Mouse (Mus musculus): ENCODE measurements around the gene Cabp7. TPM values are rescaled to one million over a fixed set of nuclear protein-coding genes. Genes with fewer than 3 reads are reported as not detected.

The Cabp7 gene
- polyA plus RNA-seq, 1 experiment from 2014 or later = 0.12 TPM

- H3K27ac ChIP-seq (replicated peaks) = no peak overlapping the region
- TF ChIP-seq EP300 (optimal IDR thresholded peaks at IDR 0.05) (no peak), CTCF (IDR thresholded peaks at IDR 0.05; ENCODE audit: low read depth) (no peak)
- H3K9ac ChIP-seq (ENCODE audit: low read length) = no peak overlapping the region
- H3K9me3 ChIP-seq (ENCODE audit: control insufficient read depth, low read length) = no peaks in the 10 kb centered on the region
- 2% methylated on average over 12 of the region's 12 CpGs for WGBS
- H3K4me3 ChIP-seq (ENCODE audit: low read depth, low read length) = 0 out of 2 replicates have a peak overlapping the region, but pooled peaks have one; percentile 10
- H3K36me3 ChIP-seq (ENCODE audit: control insufficient read depth, insufficient read depth, low read length) = no peaks in the 10 kb centered on the region
- H3K4me1 ChIP-seq (replicated peaks; ENCODE audit: control insufficient read depth, insufficient read depth) = peaks cover 5% of the 10 kb centered on the region; the same call in 1 of the 2 replicates
- no peak for ATAC-seq (ENCODE audit: low FRiP score, low TSS enrichment)
- H3K27me3 ChIP-seq (ENCODE audit: control insufficient read depth, insufficient read depth, low read length) = peaks cover 29% of the 10 kb centered on the region; the same call in 1 of the 2 replicates
- no peak for DNase-seq (ENCODE audit: low spot score)
- peak overlapping the region; percentile 86 for H3K4me2 ChIP-seq (replicated peaks; ENCODE audit: low read depth)
These were observed 707 bp upstream of the Cabp7 start for GRCm38 (mm10) chr11:4747285-4747684.

GRCm38 (mm10) chr11:4745969-4746368 is 609 bp downstream of the Cabp7 start:
- no peak for ATAC-seq (ENCODE audit: low FRiP score, low TSS enrichment)

GRCm38 (mm10) chr11:4744691-4745090 is 1.9 kb downstream of the Cabp7 start:
- Histone ChIP-seq H3K36me3 (ENCODE audit: control insufficient read depth, insufficient read depth, low read length) (no peaks in the 10 kb centered on the region), H3K27me3 (ENCODE audit: control insufficient read depth, insufficient read depth, low read length) (peaks cover 29% of the 10 kb centered on the region; the same call in 1 of the 2 replicates), H3K4me1 (replicated peaks; ENCODE audit: control insufficient read depth, insufficient read depth) (peaks cover 5% of the 10 kb centered on the region; the same call in 1 of the 2 replicates), H3K27ac (replicated peaks) (no peak overlapping the region), H3K4me2 (replicated peaks; ENCODE audit: low read depth) (no peak overlapping the region), H3K9me3 (ENCODE audit: control insufficient read depth, low read length) (no peaks in the 10 kb centered on the region), H3K9ac (ENCODE audit: low read length) (no peak overlapping the region), H3K4me3 (ENCODE audit: low read depth, low read length) (no peak overlapping the region)
- 62% methylated on average over 6 of the region's 6 CpGs for WGBS
- DNase-seq (ENCODE audit: low spot score) = no peak
- TF ChIP-seq CTCF (IDR thresholded peaks at IDR 0.05; ENCODE audit: low read depth) (no peak), EP300 (optimal IDR thresholded peaks at IDR 0.05) (no peak)
- ATAC-seq (ENCODE audit: low FRiP score, low TSS enrichment) = no peak

More at GRCm38 (mm10) chr11:4745969-4746368, 609 bp downstream of the Cabp7 start:
- Histone ChIP-seq H3K9ac (ENCODE audit: low read length) (no peak overlapping the region), H3K36me3 (ENCODE audit: control insufficient read depth, insufficient read depth, low read length) (no peaks in the 10 kb centered on the region), H3K4me1 (replicated peaks; ENCODE audit: control insufficient read depth, insufficient read depth) (peaks cover 5% of the 10 kb centered on the region; the same call in 1 of the 2 replicates), H3K4me2 (replicated peaks; ENCODE audit: low read depth) (peak overlapping the region; percentile 86), H3K4me3 (ENCODE audit: low read depth, low read length) (peak overlapping the region; percentile 42), H3K27me3 (ENCODE audit: control insufficient read depth, insufficient read depth, low read length) (peaks cover 29% of the 10 kb centered on the region; the same call in 1 of the 2 replicates), H3K27ac (replicated peaks) (no peak overlapping the region), H3K9me3 (ENCODE audit: control insufficient read depth, low read length) (no peaks in the 10 kb centered on the region)
- WGBS = 2% methylated on average over 38 of the region's 39 CpGs
- DNase-seq (ENCODE audit: low spot score) = no peak
- TF ChIP-seq EP300 (optimal IDR thresholded peaks at IDR 0.05) = no peak
- TF ChIP-seq CTCF (IDR thresholded peaks at IDR 0.05; ENCODE audit: low read depth) = no peak

- Histone ChIP-seq H3K9me3 (ENCODE audit: control insufficient read depth, low read length) (no peaks in the 10 kb centered on the region), H3K4me3 (ENCODE audit: low read depth, low read length) (no peak overlapping the region), H3K4me1 (replicated peaks; ENCODE audit: control insufficient read depth, insufficient read depth) (no peaks in the 10 kb centered on the region; the same call in 1 of the 2 replicates), H3K27ac (replicated peaks) (no peak overlapping the region), H3K27me3 (ENCODE audit: control insufficient read depth, insufficient read depth, low read length) (peaks cover 6% of the 10 kb centered on the region; the same call in 1 of the 2 replicates), H3K36me3 (ENCODE audit: control insufficient read depth, insufficient read depth, low read length) (no peaks in the 10 kb centered on the region), H3K9ac (ENCODE audit: low read length) (no peak overlapping the region), H3K4me2 (replicated peaks; ENCODE audit: low read depth) (no peak overlapping the region)
- ATAC-seq (ENCODE audit: low FRiP score, low TSS enrichment) (no peak), DNase-seq (ENCODE audit: low spot score) (no peak)
- 70% methylated on average over 5 of the region's 5 CpGs for WGBS
- TF ChIP-seq EP300 (optimal IDR thresholded peaks at IDR 0.05) = no peak
These were observed 5.8 kb downstream of the Cabp7 start for GRCm38 (mm10) chr11:4740785-4741184.

- Histone ChIP-seq H3K4me3 (ENCODE audit: low read depth, low read length) (no peak overlapping the region), H3K27ac (replicated peaks) (no peak overlapping the region), H3K4me1 (replicated peaks; ENCODE audit: control insufficient read depth, insufficient read depth) (no peaks in the 10 kb centered on the region), H3K27me3 (ENCODE audit: control insufficient read depth, insufficient read depth, low read length) (no peaks in the 10 kb centered on the region), H3K9me3 (ENCODE audit: control insufficient read depth, low read length) (no peaks in the 10 kb centered on the region), H3K36me3 (ENCODE audit: control insufficient read depth, insufficient read depth, low read length) (no peaks in the 10 kb centered on the region; the same call in 1 of the 2 replicates), H3K4me2 (replicated peaks; ENCODE audit: low read depth) (no peak overlapping the region), H3K9ac (ENCODE audit: low read length) (no peak overlapping the region)
- ATAC-seq (ENCODE audit: low FRiP score, low TSS enrichment) = no peak
- TF ChIP-seq EP300 (optimal IDR thresholded peaks at IDR 0.05) (no peak), CTCF (IDR thresholded peaks at IDR 0.05; ENCODE audit: low read depth) (no peak)
- DNase-seq (ENCODE audit: low spot score) = no peak
- WGBS = 94% methylated on average over 16 of the region's 16 CpGs
These were observed 7.9 kb downstream of the Cabp7 start for GRCm38 (mm10) chr11:4738719-4739118.

GRCm38 (mm10) chr11:4737682-4738081 is 8.9 kb downstream of the Cabp7 start:
- no peak for DNase-seq (ENCODE audit: low spot score)
- 79% methylated on average over 10 of the region's 10 CpGs for WGBS

More at GRCm38 (mm10) chr11:4737682-4738081, 8.9 kb downstream of the Cabp7 start:
- Histone ChIP-seq H3K4me1 (replicated peaks; ENCODE audit: control insufficient read depth, insufficient read depth) (no peaks in the 10 kb centered on the region), H3K9me3 (ENCODE audit: control insufficient read depth, low read length) (no peaks in the 10 kb centered on the region), H3K4me3 (ENCODE audit: low read depth, low read length) (no peak overlapping the region), H3K9ac (ENCODE audit: low read length) (no peak overlapping the region), H3K27ac (replicated peaks) (no peak overlapping the region), H3K27me3 (ENCODE audit: control insufficient read depth, insufficient read depth, low read length) (no peaks in the 10 kb centered on the region), H3K36me3 (ENCODE audit: control insufficient read depth, insufficient read depth, low read length) (no peaks in the 10 kb centered on the region; the same call in 1 of the 2 replicates), H3K4me2 (replicated peaks; ENCODE audit: low read depth) (no peak overlapping the region)
- ATAC-seq (ENCODE audit: low FRiP score, low TSS enrichment) = no peak
- no peak for TF ChIP-seq EP300 (optimal IDR thresholded peaks at IDR 0.05)
- no peak for TF ChIP-seq CTCF (IDR thresholded peaks at IDR 0.05; ENCODE audit: low read depth)
